Mouse (Mus musculus): ENCODE measurements around the gene Abl2. TPM values are rescaled to one million over a fixed set of nuclear protein-coding genes. Genes with fewer than 3 reads are reported as not detected.

Gene Abl2
- total RNA-seq, 2 experiments from 2014 or later, result 24.4 to 26.1 TPM

- no peak for DNase-seq
Measured at GRCm38 (mm10) chr1:156584175-156584574, 25.6 kb downstream of the Abl2 start.

- no peak for DNase-seq
Measured at GRCm38 (mm10) chr1:156585512-156585911, 26.9 kb downstream of the Abl2 start.

- no peak for DNase-seq
Measured at GRCm38 (mm10) chr1:156589811-156590305, 31.3 kb downstream of the Abl2 start.

- no peak for DNase-seq
Measured at GRCm38 (mm10) chr1:156590357-156590756, 31.8 kb downstream of the Abl2 start.

- DNase-seq, result no peak
Measured at GRCm38 (mm10) chr1:156593267-156593666, 34.7 kb downstream of the Abl2 start.

- DNase-seq, result no peak
Measured at GRCm38 (mm10) chr1:156597089-156597488, 38.5 kb downstream of the Abl2 start.

- DNase-seq, result no peak
Measured at GRCm38 (mm10) chr1:156602545-156602944, 44.0 kb downstream of the Abl2 start.

- DNase-seq, result no peak
Measured at GRCm38 (mm10) chr1:156605094-156605866, 46.7 kb downstream of the Abl2 start.

GRCm38 (mm10) chr1:156605940-156606339 is 47.4 kb downstream of the Abl2 start:
- no peak for DNase-seq

- DNase-seq, result no peak
Measured at GRCm38 (mm10) chr1:156608496-156608895, 49.9 kb downstream of the Abl2 start.

GRCm38 (mm10) chr1:156610257-156610656 is 51.7 kb downstream of the Abl2 start:
- DNase-seq, result no peak

GRCm38 (mm10) chr1:156613855-156614530 is 55.4 kb downstream of the Abl2 start:
- DNase-seq, result peak in 1 of 2 experiments; percentile 26

- DNase-seq, result no peak
Measured at GRCm38 (mm10) chr1:156614710-156615109, 56.1 kb downstream of the Abl2 start.

GRCm38 (mm10) chr1:156615381-156616133 is 57.0 kb downstream of the Abl2 start:
- DNase-seq, result peak; percentile 87 to 92

GRCm38 (mm10) chr1:156616989-156617598 is 58.5 kb downstream of the Abl2 start:
- DNase-seq, result peak; percentile 15 to 34

GRCm38 (mm10) chr1:156617811-156618210 is 59.2 kb downstream of the Abl2 start:
- DNase-seq, result no peak

GRCm38 (mm10) chr1:156620292-156620909 is 61.8 kb downstream of the Abl2 start:
- DNase-seq, result no peak

- DNase-seq, result no peak
Measured at GRCm38 (mm10) chr1:156620951-156621350, 62.4 kb downstream of the Abl2 start.

GRCm38 (mm10) chr1:156624231-156624630 is 65.6 kb downstream of the Abl2 start:
- no peak for DNase-seq

- DNase-seq, result no peak
Measured at GRCm38 (mm10) chr1:156626729-156627128, 68.1 kb downstream of the Abl2 start.

- no peak for DNase-seq
Measured at GRCm38 (mm10) chr1:156629984-156630383, 71.4 kb downstream of the Abl2 start.

- no peak for DNase-seq
Measured at GRCm38 (mm10) chr1:156630965-156631364, 72.4 kb downstream of the Abl2 start.
